Mouse (Mus musculus) central nervous system, embryonic 18 days (tissue): ENCODE results near the gene Ces2c. TPM values are rescaled to one million over a fixed set of nuclear protein-coding genes. Genes with fewer than 3 reads are reported as not detected.

Experiments
- polyA plus RNA-seq: library from polyadenylated mRNA; depleted of rRNA; stranded (reverse); fragments of >200 nt; gene quantifications from 2 replicates; pipeline ENCODE4 v1.2.3, GENCODE M21; 2012; rRNA removed

Ces2c gene
- polyA plus RNA-seq: 0.05 TPM in 1 of 2 replicates, not detected in the other

DNA sequence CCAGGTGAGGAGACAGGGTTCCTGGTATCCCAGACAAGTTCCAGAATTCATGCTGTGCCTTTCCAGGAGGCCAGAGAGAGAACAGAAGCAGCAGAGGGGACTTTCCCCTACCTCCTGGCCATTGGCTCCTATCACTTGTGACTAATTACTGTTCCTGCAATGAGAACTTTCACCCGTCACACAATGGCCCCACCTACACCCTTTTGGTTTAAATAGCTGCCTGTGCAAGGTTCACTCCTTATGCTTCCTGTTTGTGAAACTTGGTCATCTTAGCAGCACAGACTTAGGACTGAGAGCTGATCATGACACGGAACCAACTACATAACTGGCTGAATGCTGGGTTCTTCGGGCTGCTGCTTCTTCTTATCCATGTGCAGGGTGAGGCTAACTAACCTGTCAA, at the start of gene Ces2c:
TSS of gene Ces2c (plus strand) at position 238 of the 400 bp plus-strand sequence.

DNA sequence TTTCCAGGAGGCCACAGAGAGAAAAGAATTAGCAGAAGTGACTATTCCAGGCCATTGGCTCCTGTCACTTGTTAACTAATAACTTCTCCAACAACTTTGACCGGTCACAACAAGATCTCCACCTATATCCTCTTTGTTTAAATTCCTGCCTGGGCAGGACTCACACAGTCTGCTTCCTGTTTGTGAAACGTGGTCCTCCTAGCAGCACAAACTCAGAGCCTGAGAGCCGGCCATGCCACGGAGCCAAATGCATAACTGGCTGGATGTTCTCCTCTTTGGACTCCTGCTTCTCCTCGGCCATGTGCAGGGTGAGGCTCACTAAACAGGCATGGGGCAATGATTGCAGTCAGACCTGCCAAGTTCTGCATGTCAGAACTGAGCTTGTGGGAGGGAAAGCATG, 15.4 kb upstream of the Ces2c start, which contains the start of gene Ces2b:
TSS of gene Ces2b (plus strand) at position 133 of the 400 bp plus-strand sequence.

Other genes with a start within 250 kb of the Ces2c start
- gene Cdh16, start 222.7 kb upstream of the Ces2c start, polyA plus RNA-seq: not detected in 2 replicates
- gene Rrad, start 215.7 kb upstream of the Ces2c start, polyA plus RNA-seq: 3.3 and 5.1 TPM in 2 replicates
- 78.0 and 96.6 TPM in 2 replicates for gene Ciao2b, start 205.1 kb upstream of the Ces2c start, polyA plus RNA-seq
- gene Ces2a, start 113.1 kb upstream of the Ces2c start, polyA plus RNA-seq: not detected in 2 replicates
- 0.19 and 0.29 TPM in 2 replicates for gene Ces2b, start 15.5 kb upstream of the Ces2c start, polyA plus RNA-seq
- gene Ces2e, start 79.2 kb downstream of the Ces2c start, polyA plus RNA-seq: not detected in 2 replicates
- gene Ces2f, start 100.3 kb downstream of the Ces2c start, polyA plus RNA-seq: not detected in 2 replicates
- gene Ces2g, start 114.7 kb downstream of the Ces2c start, polyA plus RNA-seq: 0.08 and 0.11 TPM in 2 replicates
- gene Ces2h, start 153.8 kb downstream of the Ces2c start, polyA plus RNA-seq: not detected in 2 replicates
- not detected in 2 replicates for gene Ces3a, start 201.5 kb downstream of the Ces2c start, polyA plus RNA-seq
- gene Ces3b, start 236.7 kb downstream of the Ces2c start, polyA plus RNA-seq: not detected in 2 replicates